Mouse (Mus musculus): ENCODE measurements around the gene Hrg. TPM values are rescaled to one million over a fixed set of nuclear protein-coding genes. Genes with fewer than 3 reads are reported as not detected.
"Not testable (repeated sequence)": the region's sequence is repeated elsewhere in the genome, so short reads cannot be mapped to it uniquely, and the experiment has no call there.

Gene Hrg
- polyA plus RNA-seq, 1 experiment from 2014 or later: 0.12 TPM

DNA sequence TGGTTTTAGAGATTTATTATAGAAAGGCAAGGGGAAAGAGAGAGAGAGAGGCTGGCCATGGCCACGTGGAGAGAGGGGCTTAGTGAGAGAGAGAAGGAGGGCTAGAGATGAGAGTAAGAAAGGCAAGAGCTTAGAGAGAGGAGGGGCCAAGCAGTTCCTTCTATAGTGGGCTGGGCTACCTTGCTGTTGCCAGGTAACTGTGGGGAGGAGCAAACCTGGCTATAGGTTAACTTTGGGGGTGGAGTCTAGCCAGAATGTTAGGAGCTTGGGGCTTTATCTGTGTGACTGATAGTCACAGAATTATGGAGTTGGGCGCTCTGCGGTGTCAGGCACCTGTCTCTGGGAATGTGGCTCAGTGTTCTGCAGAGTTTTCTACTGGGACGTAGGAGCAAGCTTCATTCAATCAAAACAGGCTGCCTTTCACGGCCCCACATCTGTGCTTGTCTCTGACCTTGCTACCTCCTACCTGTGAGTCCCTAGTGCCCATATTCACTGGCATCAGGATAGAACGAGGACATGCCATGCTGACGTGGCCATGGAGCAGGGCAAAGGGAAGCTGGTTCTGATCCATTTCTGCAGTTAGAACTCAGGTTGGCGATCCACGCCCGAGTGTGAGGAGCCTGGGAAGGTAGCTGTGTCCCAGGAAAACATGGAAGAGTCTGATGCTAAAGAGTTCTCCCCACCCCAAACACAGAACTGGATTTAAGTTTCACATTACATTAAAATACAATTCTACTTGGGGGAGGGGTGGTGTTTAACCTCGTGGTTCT, 19.3 kb upstream of the Hrg start:
- Histone ChIP-seq H3K4me2 (no peak overlapping the region), H3K36me3 (no peaks in the 10 kb centered on the region), H3K4me1 (no peaks in the 10 kb centered on the region), H3K4me3 (replicated peaks) (no peak overlapping the region), H3K27me3 (replicated peaks) (no peaks in the 10 kb centered on the region), H3K27ac (no peak overlapping the region), H3K9ac (no peak overlapping the region), H3K9me3 (no peaks in the 10 kb centered on the region)
- no peak for ATAC-seq (ENCODE audit: insufficient read depth, low FRiP score, low read depth)
- WGBS: 78% methylated on average over 11 of the region's 11 CpGs

DNA sequence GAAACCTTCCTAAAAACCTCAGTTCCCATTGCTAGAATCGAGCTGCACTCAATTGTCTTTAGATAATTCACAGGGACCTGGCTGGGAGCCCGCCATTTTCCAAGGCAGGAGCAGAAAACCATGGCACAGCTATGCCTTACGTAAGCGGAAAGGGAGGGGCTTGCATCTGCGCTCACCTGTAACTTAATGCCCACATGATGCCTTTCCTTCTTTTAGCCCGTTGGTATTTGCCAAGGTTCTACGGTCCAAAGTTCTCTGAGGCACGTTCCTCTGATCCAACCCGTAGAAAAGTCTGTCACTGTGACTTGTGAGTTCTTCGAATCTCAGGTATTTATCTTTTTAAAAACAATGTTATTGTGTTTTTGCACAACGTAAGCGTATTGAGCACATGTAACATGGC, 13.2 kb upstream of the Hrg start:
- WGBS: 87% methylated on average over 12 of the region's 12 CpGs
- no peak overlapping the region for H3K27ac ChIP-seq
- H3K9me3 ChIP-seq: no peaks in the 10 kb centered on the region
- ATAC-seq (ENCODE audit: insufficient read depth, low FRiP score, low read depth): no peak
- no peak overlapping the region for H3K9ac ChIP-seq
- H3K36me3 ChIP-seq: no peaks in the 10 kb centered on the region
- H3K4me3 ChIP-seq (replicated peaks): no peak overlapping the region
- H3K4me2 ChIP-seq: no peak overlapping the region
- H3K27me3 ChIP-seq (replicated peaks): no peaks in the 10 kb centered on the region
- H3K4me1 ChIP-seq: no peaks in the 10 kb centered on the region

DNA sequence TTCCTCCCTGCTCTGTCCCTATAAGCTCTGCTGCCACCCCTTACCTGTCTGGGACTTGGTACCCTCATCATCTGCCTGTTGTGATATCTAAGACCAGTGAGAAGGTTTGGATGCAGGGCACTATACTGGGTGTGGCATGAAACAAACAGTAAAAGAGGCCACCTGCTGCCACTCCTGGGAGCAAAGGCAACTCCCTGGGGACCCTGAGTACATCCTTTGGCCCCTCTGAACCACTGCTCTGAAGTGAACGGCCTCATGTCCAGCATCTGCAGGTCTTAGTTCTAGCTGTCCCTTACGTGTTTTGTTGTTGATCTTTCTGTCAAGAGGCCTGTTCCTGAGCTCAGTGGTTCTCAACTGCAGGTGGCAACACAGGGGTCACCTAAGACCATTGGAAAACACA, 12.3 kb upstream of the Hrg start:
- H3K4me1 ChIP-seq: no peaks in the 10 kb centered on the region
- H3K36me3 ChIP-seq: no peaks in the 10 kb centered on the region
- H3K9ac ChIP-seq: no peak overlapping the region
- no peaks in the 10 kb centered on the region for H3K27me3 ChIP-seq (replicated peaks)
- WGBS: 73% methylated on average over 2 of the region's 2 CpGs
- H3K4me2 ChIP-seq: no peak overlapping the region
- H3K9me3 ChIP-seq: no peaks in the 10 kb centered on the region
- no peak for ATAC-seq (ENCODE audit: insufficient read depth, low FRiP score, low read depth)
- no peak overlapping the region for H3K4me3 ChIP-seq (replicated peaks)
- no peak overlapping the region for H3K27ac ChIP-seq

DNA sequence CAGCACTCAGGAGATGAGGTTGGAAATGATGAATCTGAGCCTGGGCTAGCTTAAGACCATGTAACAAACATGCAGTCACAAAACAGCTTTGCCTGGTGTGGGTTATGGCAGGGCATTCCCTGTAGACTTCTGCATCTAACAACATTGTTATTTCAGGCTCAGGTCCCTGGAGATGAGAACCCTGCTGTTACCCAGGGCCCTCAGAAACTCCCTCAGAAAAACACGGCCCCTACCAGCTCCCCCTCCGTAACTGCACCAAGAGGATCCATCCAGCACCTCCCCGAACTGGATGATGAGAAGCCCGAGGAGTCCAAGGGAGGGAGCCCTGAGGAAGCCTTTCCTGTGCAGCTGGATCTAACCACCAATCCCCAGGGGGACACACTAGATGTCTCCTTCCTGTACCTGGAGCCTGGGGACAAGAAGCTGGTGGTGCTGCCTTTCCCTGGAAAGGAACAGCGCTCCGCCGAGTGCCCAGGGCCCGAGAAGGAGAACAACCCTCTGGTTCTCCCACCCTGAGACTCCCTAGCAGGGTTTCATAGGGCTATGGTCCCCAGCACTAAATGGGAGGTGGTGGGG, 11.7 kb upstream of the Hrg start:
- Histone ChIP-seq H3K4me3 (replicated peaks) (no peak overlapping the region), H3K9ac (no peak overlapping the region), H3K27ac (no peak overlapping the region), H3K36me3 (no peaks in the 10 kb centered on the region), H3K27me3 (replicated peaks) (no peaks in the 10 kb centered on the region), H3K4me2 (no peak overlapping the region), H3K4me1 (no peaks in the 10 kb centered on the region), H3K9me3 (no peaks in the 10 kb centered on the region)
- no peak for ATAC-seq (ENCODE audit: insufficient read depth, low FRiP score, low read depth)
- 73% methylated on average over 8 of the region's 8 CpGs for WGBS

DNA sequence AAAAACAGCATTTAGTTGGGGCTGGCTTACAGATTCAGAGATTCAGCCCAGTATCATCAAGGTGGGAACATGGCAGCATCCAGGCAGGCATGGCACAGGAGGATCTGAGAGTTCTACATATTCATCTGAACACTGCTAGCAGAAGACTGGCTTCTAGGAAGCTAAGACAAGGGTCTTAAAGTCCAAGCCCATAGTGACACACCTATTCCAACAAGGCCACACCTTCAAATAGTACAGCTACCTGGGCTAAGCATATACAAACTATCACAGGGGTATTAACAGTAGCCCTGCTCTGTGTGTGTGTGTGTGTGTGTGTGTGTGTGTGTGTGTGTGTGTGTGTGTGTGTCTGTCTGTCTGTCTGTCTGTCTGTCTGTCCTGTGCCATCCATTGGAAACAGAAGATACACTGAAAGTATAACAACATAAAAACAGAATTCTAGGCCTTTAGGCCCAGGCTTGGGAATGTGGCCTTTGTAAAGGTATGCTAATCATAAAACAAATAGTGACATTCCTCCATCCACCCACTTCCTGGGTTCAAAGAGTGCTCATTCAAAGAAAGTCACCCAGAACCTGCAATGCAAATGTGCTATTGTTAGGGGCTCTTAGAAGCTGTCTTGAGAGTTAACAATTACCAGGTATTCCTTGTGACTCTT, 8.9 kb upstream of the Hrg start:
- not testable (repeated sequence) for H3K4me1 ChIP-seq; ATAC-seq (ENCODE audit: insufficient read depth, low FRiP score, low read depth); H3K4me2 ChIP-seq; H3K27me3 ChIP-seq (replicated peaks); H3K9me3 ChIP-seq; H3K27ac ChIP-seq; H3K36me3 ChIP-seq; H3K4me3 ChIP-seq (replicated peaks); H3K9ac ChIP-seq

DNA sequence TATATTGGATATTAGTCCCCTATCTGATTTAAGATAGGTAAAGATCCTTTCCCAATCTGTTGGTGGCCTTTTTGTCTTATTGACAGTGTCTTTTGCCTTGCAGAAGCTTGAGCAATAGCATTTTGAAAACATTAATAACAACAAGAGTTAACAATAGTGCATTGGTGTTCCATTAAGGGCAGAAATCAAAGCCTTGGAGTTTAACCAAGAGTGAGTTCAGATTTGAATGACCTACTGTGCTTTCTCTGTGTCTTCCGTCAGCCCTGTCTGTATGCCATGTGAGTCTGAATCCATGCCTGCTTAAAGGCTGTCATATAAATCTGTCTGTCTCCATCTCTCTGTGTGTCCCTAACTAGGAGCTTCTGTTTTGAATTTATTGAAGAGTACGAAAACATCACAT, 3.5 kb upstream of the Hrg start:
- H3K36me3 ChIP-seq: no peaks in the 10 kb centered on the region
- ATAC-seq (ENCODE audit: insufficient read depth, low FRiP score, low read depth): no peak
- H3K27me3 ChIP-seq (replicated peaks): no peaks in the 10 kb centered on the region
- no peak overlapping the region for H3K27ac ChIP-seq
- H3K4me1 ChIP-seq: no peaks in the 10 kb centered on the region
- no peak overlapping the region for H3K4me3 ChIP-seq (replicated peaks)
- H3K9ac ChIP-seq: no peak overlapping the region
- no peaks in the 10 kb centered on the region for H3K9me3 ChIP-seq
- no peak overlapping the region for H3K4me2 ChIP-seq
- 82% methylated on average over 2 of the region's 2 CpGs for WGBS

DNA sequence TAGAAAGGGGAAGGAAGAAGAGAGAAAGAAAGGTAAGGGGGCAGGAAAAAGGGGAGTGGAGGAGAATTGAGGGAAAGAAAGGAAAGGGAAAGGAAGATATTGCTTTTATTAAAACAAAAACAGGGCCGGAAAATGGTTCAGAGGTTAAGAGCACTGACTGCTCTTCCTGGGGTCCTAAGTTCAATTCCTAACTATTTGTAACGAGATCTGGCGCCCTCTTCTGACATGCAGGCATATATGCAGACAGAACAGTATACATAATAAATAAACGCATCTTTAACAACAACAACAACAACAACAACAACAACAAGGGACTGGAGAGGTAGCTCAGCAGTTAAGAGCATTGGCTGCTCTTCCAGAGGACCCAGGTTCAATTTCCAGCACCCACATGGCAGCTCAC, 2.2 kb downstream of the Hrg start:
- ATAC-seq (ENCODE audit: insufficient read depth, low FRiP score, low read depth): no peak
- 27% methylated on average over 4 of the region's 4 CpGs for WGBS
- Histone ChIP-seq H3K27me3 (replicated peaks) (no peaks in the 10 kb centered on the region), H3K27ac (no peak overlapping the region), H3K36me3 (no peaks in the 10 kb centered on the region), H3K4me2 (no peak overlapping the region), H3K4me3 (replicated peaks) (no peak overlapping the region), H3K9me3 (no peaks in the 10 kb centered on the region), H3K4me1 (no peaks in the 10 kb centered on the region), H3K9ac (no peak overlapping the region)

DNA sequence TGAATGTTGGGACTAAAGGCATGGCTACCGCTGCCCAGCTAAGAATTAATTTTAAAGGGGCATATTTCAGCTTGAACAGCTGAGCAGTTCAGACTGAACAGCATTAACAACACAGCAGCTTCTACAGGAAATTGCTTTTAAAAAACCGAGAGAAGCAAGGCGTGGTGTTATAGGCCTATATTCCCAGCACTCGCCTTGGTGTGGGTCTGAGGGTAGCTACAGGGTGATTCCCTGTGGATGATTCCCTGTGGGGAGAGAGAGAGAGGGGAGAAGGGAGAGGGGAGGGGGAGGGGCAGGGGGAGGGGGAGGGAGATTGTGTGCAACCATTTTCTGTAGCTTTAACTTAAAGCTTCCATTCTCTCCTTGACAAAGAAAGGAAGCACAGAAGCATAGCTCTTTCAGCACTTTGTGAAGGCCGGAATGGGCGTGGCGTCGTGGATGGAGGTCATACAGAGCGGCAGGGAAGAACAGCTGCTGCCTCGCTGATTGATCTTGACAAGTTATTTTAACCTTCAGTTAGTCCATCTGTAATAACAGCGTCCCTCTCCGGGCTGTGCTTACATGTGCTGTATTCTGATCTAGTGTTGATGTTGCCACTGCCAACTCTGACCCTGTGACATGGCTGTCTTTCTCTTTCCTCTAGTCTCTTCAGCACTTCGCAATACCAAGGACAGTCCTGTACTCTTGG, 4.7 kb downstream of the Hrg start:
- WGBS: 53% methylated on average over 13 of the region's 13 CpGs
- ATAC-seq (ENCODE audit: insufficient read depth, low FRiP score, low read depth): no peak
- Histone ChIP-seq H3K36me3 (no peaks in the 10 kb centered on the region), H3K4me1 (no peaks in the 10 kb centered on the region), H3K4me2 (no peak overlapping the region), H3K27me3 (replicated peaks) (no peaks in the 10 kb centered on the region), H3K9ac (no peak overlapping the region), H3K4me3 (replicated peaks) (no peak overlapping the region), H3K9me3 (no peaks in the 10 kb centered on the region), H3K27ac (no peak overlapping the region)

DNA sequence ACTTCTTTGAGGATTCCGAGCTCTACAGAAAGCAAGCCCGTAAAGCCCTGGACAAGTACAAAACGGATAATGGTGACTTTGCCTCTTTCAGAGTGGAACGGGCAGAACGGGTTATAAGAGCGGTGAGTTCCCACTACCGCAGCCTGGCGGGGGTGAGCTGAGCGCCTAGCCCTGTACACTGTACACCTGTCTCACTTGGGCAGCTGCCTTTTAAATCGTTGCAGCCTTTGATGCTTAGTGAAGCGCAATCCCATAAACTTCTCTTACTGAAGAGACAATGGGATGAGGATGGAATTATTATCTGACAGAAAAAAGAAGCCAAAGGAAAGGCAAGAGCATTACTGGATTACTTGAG, 5.2 kb downstream of the Hrg start:
- Histone ChIP-seq H3K9ac (no peak overlapping the region), H3K9me3 (no peaks in the 10 kb centered on the region), H3K36me3 (no peaks in the 10 kb centered on the region), H3K4me3 (replicated peaks) (no peak overlapping the region), H3K27me3 (replicated peaks) (no peaks in the 10 kb centered on the region), H3K4me1 (no peaks in the 10 kb centered on the region), H3K27ac (no peak overlapping the region), H3K4me2 (no peak overlapping the region)
- WGBS: 83% methylated on average over 11 of the region's 11 CpGs
- ATAC-seq (ENCODE audit: insufficient read depth, low FRiP score, low read depth): no peak

DNA sequence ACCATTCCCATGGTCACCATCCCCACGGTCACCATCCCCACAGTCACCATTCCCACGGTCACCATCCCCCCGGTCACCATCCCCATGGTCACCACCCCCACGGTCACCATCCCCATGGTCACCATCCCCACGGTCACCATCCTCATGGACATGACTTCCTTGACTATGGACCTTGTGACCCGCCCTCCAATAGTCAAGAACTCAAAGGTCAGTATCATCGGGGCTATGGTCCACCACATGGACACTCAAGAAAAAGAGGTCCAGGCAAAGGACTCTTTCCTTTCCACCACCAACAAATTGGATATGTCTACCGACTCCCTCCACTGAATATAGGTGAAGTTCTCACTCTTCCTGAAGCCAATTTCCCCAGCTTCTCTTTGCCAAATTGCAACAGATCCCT, 10.2 kb downstream of the Hrg start:
- ATAC-seq (ENCODE audit: insufficient read depth, low FRiP score, low read depth): no peak
- 93% methylated on average over 8 of the region's 8 CpGs for WGBS
- H3K36me3 ChIP-seq: no peaks in the 10 kb centered on the region
- H3K4me3 ChIP-seq (replicated peaks): no peak overlapping the region
- no peak overlapping the region for H3K27ac ChIP-seq
- no peaks in the 10 kb centered on the region for H3K27me3 ChIP-seq (replicated peaks)
- no peak overlapping the region for H3K4me2 ChIP-seq
- no peaks in the 10 kb centered on the region for H3K4me1 ChIP-seq
- no peak overlapping the region for H3K9ac ChIP-seq
- H3K9me3 ChIP-seq: no peaks in the 10 kb centered on the region

DNA sequence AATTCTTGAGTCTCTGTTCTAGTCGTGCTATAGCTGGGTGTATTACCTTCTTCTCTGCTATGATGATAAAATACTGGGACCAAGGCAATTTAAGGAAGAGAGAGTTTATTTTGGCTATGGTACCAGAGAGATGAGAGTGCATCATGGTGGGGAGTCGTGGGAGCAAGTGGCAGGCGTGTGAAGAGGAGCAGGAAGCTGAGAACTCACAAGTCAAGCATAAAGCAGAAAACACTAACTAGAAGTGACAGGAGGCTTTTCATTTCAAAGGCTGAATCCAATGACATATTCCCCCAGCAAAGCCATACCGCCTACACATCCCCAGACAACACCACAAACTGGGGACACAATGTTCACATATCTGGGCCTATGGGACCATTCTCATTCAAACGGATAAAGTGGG, 11.4 kb downstream of the Hrg start:
- 71% methylated on average over 5 of the region's 5 CpGs for WGBS
- Histone ChIP-seq H3K27me3 (replicated peaks) (no peaks in the 10 kb centered on the region), H3K4me3 (replicated peaks) (no peak overlapping the region), H3K36me3 (no peaks in the 10 kb centered on the region), H3K4me2 (no peak overlapping the region), H3K9me3 (no peaks in the 10 kb centered on the region), H3K4me1 (no peaks in the 10 kb centered on the region), H3K27ac (no peak overlapping the region), H3K9ac (no peak overlapping the region)
- no peak for ATAC-seq (ENCODE audit: insufficient read depth, low FRiP score, low read depth)

DNA sequence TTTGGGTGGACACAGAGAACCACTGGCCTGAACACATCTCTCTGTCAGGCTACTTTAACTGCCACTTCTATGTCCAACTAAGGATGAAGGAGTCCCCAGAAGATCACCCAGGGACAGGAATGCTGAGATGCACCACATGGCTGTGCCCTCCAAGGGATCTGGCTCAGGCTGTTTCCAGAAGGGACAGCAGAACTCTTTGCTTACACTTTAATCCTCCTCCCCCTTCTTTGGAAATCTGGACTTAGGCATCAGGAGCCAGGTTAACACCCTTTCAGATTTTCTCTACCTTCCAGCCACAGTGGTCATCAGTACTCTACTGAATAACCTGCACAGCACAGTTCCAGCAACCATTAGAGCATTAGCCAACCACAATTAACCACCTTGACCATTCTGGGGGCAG, 12.4 kb downstream of the Hrg start:
- Histone ChIP-seq H3K4me2 (no peak overlapping the region), H3K36me3 (no peaks in the 10 kb centered on the region), H3K4me1 (no peaks in the 10 kb centered on the region), H3K27ac (no peak overlapping the region), H3K9me3 (no peaks in the 10 kb centered on the region), H3K9ac (no peak overlapping the region), H3K27me3 (replicated peaks) (no peaks in the 10 kb centered on the region), H3K4me3 (replicated peaks) (no peak overlapping the region)
- no peak for ATAC-seq (ENCODE audit: insufficient read depth, low FRiP score, low read depth)
